Mouse (Mus musculus) liver, embryonic 15.5 days (tissue): ENCODE measurements around the gene Ulk3. TPM values are rescaled to one million over a fixed set of nuclear protein-coding genes. Genes with fewer than 3 reads are reported as not detected.
A peak's percentile ranks its signal among the peaks of the same experiment; 100 is the strongest.

Experiments used
- ATAC-seq: fragments of 200-750 bp; cut with Nextera tagmentation; 2 replicates; pipeline ENCODE4 v1.8.0; 2017; ENCODE audit warnings: moderate number of reproducible peaks, mild to moderate bottlenecking, moderate library complexity; ENCODE audit not compliant: insufficient read depth
- H3K27ac ChIP-seq: fragments of 300-500 bp; sonication (generic); replicated peaks from 2 replicates; pipeline ENCODE4 v1.5.1; 2015; ENCODE audit warnings: mild to moderate bottlenecking, inconsistent platforms
- H3K27me3 ChIP-seq: fragments of 300-500 bp; sonication (generic); 2 replicates; pipeline ENCODE4 v1.6.1; 2015; ENCODE audit warnings: mild to moderate bottlenecking, inconsistent platforms
- H3K36me3 ChIP-seq: fragments of 300-500 bp; sonication (generic); replicated peaks from 2 replicates; pipeline ENCODE4 v1.6.1; 2015; ENCODE audit warnings: moderate library complexity, mild to moderate bottlenecking, inconsistent platforms
- H3K4me1 ChIP-seq: fragments of 300-500 bp; sonication (generic); replicated peaks from 2 replicates; pipeline ENCODE4 v1.6.1; 2015; ENCODE audit warnings: inconsistent platforms
- H3K4me2 ChIP-seq: fragments of 300-500 bp; sonication (generic); 2 replicates; pipeline ENCODE4 v1.6.1; 2015; ENCODE audit warnings: moderate library complexity, mild to moderate bottlenecking, inconsistent platforms
- H3K4me3 ChIP-seq: fragments of 300-500 bp; sonication (generic); replicated peaks from 2 replicates; pipeline ENCODE4 v1.5.1; 2015; ENCODE audit warnings: mild to moderate bottlenecking, inconsistent platforms
- H3K9ac ChIP-seq: fragments of 300-500 bp; sonication (generic); 2 replicates; pipeline ENCODE4 v1.6.1; 2015; ENCODE audit warnings: moderate library complexity, mild to moderate bottlenecking, inconsistent platforms
- H3K9me3 ChIP-seq: fragments of 300-500 bp; sonication (generic); replicated peaks from 2 replicates; pipeline ENCODE4 v1.6.1; 2016; ENCODE audit warnings: inconsistent platforms
- WGBS: fragments of 180-500 bp; shearing (Covaris S2); methylation state at CpG from one replicate; pipeline ENCODE4 v1.1.7; 2015; ENCODE audit warnings: mixed read lengths; ENCODE audit not compliant: insufficient replicate concordance; 5-methylcytosine and 5-hydroxymethylcytosine counted together
- polyA plus RNA-seq: library from polyadenylated mRNA; unstranded; fragments of >200 nt; fragmentation: Nextera tagmentation; extraction: Ambion mirVana; gene quantifications from 2 replicates; pipeline ENCODE4 v1.2.1, GENCODE M21; 2015

The Ulk3 gene
- polyA plus RNA-seq, 1 experiment from 2014 or later, result 3.5 TPM

DNA sequence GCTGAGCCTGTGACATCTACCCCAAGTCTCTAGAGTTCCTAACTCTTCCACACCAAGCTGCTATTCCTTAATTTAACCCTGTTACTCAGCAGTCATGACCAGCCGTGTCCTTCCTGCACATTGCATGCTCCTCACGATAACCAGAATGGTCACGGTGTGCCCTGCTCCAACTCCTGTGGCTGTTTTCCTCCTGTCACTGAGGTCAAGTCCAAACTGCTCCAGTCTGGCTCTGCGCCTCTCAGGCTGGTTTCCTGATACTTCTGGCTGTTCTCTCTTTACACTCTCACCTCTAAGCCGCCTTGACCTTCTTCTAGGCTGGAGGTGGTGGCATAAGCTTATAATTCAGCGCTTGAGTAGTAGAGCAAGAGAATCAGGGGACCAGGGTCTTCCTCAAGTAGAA is 20.8 kb upstream of the Ulk3 start:
- no peak overlapping the region for H3K4me2 ChIP-seq
- H3K4me3 ChIP-seq, result no peak overlapping the region
- peaks cover 18% of the 10 kb centered on the region for H3K4me1 ChIP-seq
- H3K9ac ChIP-seq, result no peak overlapping the region
- H3K36me3 ChIP-seq, result peaks cover 28% of the 10 kb centered on the region
- no peak for ATAC-seq
- 83% methylated on average over 6 of the region's 6 CpGs for WGBS
- no peaks in the 10 kb centered on the region for H3K27me3 ChIP-seq
- H3K27ac ChIP-seq, result no peak overlapping the region
- no peaks in the 10 kb centered on the region for H3K9me3 ChIP-seq

DNA sequence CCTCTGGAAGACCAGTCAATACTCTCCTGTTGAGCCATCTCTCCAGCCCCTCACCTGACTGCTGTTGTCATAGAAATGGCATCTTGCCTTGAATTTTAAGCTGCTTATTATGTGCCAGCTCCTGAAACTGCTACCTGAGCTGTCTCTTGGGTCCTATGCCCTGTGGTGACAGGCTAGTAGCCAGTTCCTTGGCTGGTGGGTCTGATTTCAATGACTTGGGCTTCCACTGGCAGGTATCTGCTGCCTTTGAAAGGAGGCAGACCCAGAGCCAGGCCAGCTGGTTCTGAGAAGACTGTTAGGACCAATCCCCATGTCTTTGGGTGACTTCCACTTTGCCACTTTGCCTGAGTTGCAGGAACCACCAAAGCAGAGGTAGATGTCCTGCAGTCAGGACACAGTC is 14.9 kb upstream of the Ulk3 start:
- Histone ChIP-seq H3K9ac (no peak overlapping the region), H3K27me3 (no peaks in the 10 kb centered on the region), H3K36me3 (peaks cover 31% of the 10 kb centered on the region), H3K4me1 (peaks cover 24% of the 10 kb centered on the region), H3K4me3 (no peak overlapping the region), H3K27ac (no peak overlapping the region), H3K4me2 (no peak overlapping the region), H3K9me3 (no peaks in the 10 kb centered on the region)
- ATAC-seq, result no peak

DNA sequence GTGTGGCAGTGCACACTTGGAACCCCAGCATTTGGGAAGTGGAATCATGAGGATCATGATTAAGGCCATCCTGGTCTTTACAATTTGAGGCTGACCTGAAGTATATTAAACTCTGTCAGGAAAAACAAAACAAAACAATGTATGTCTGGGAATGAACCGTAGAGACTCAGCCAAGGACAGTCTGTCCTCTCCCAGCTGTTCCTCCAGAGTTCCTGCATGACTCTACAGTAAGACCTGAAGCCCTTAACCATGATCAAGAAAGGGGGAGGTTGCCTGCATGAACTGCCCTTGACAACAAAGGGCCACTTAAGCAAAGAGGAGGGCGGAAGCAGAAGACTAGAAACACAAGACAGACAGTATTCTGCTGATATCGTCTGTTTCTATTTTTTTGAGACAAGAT is 13.7 kb upstream of the Ulk3 start:
- H3K4me3 ChIP-seq, result no peak overlapping the region
- 63% methylated on average over 3 of the region's 3 CpGs for WGBS
- peaks cover 24% of the 10 kb centered on the region for H3K4me1 ChIP-seq
- no peaks in the 10 kb centered on the region for H3K27me3 ChIP-seq
- no peak for ATAC-seq
- no peak overlapping the region for H3K27ac ChIP-seq
- H3K4me2 ChIP-seq, result no peak overlapping the region
- H3K9me3 ChIP-seq, result no peaks in the 10 kb centered on the region
- H3K36me3 ChIP-seq, result peaks cover 37% of the 10 kb centered on the region
- no peak overlapping the region for H3K9ac ChIP-seq

DNA sequence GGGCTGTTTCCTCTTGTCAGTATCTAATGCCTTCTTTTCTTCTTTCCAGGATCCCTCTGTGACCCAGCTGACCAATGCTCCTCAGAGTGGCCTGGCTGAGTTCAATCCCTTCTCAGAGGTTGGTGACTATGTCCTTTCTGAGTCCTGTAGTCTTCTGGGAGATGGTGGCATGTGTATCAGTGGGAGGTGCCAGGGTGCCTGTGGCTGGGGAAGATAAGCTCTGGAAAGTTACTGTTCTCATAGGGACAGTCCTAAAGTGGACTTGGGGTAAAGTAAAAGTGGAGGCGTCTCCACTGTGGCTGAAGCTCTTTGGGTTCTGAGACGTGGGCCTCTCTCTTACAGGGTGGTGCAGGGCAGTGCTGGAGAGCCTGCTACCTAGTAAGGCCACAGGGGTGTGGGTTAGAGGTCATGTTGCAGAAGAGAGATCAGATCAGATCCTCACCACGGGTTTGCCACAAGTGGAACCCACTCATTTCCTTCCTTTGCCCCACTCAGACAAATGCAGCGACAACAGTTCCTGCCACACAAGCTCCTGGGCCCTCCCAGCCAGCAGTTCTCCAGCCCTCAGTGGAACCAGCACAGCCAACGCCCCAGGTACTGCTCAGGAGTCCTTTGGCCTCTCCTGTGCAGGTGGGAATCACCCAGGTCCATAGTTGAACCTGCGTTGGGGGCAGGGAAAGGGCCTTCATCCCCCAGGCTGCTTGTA is 12.0 kb upstream of the Ulk3 start:
- Histone ChIP-seq H3K36me3 (peaks cover 50% of the 10 kb centered on the region), H3K9ac (peak overlapping the region; percentile 1; the same call in 1 of the 2 replicates), H3K27ac (peak overlapping the region; percentile 70), H3K27me3 (no peaks in the 10 kb centered on the region), H3K4me2 (peak overlapping the region; percentile 44), H3K9me3 (no peaks in the 10 kb centered on the region), H3K4me1 (peaks cover 24% of the 10 kb centered on the region), H3K4me3 (no peak overlapping the region)
- ATAC-seq, result peak; percentile 86
- WGBS, result 22% methylated on average over 6 of the region's 6 CpGs

DNA sequence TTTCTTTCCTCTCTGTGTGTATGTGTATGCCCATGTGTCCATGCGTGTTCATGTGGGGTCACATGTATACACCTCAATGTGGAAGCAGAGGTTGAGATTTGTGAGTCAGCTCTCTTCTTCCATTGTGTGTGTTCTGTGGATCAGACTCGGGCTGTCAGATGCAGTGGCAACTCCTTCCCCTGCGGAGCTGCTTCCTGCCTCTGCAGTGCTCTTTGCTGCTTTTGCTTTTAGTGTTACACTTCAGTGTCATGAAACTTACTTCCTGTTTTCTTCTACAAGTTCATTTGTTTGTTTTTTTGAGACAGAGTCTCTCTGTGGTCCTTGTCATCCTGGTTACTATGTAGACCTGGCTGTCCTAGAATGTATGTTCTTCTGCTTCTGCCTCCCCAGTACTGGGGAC is 4.3 kb upstream of the Ulk3 start:
- 59% methylated on average over 3 of the region's 3 CpGs for WGBS

DNA sequence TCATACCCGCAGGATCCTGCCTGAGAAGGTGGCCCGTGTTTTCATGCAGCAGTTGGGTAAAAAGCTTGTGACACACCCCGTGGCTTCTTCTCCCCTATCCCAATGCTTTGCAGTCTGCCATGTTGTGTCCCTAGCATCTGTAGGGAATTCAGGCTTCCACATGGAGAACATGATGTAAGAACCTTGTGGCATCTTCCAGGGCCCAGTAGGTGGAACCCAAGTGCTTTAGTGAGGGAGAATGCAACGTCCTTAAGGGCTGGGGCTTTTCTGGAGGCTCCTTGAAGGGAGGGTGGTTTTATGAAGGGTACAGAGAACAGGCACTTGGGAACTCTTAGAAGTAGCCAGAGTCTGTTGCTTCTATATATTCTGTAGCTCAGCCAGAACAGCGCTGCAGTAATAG is 1.5 kb downstream of the Ulk3 start:
- Histone ChIP-seq H3K4me3 (no peak overlapping the region), H3K27me3 (no peaks in the 10 kb centered on the region), H3K9ac (no peak overlapping the region), H3K4me1 (peaks cover 30% of the 10 kb centered on the region), H3K36me3 (peaks cover 25% of the 10 kb centered on the region), H3K4me2 (no peak overlapping the region), H3K9me3 (no peaks in the 10 kb centered on the region), H3K27ac (no peak overlapping the region)
- 50% methylated on average over 5 of the region's 5 CpGs for WGBS
- ATAC-seq, result no peak

More for the DNA sequence above, 4.3 kb upstream of the Ulk3 start:
- peaks cover 16% of the 10 kb centered on the region for H3K4me1 ChIP-seq
- H3K4me2 ChIP-seq, result no peak overlapping the region
- no peak overlapping the region for H3K27ac ChIP-seq
- H3K27me3 ChIP-seq, result no peaks in the 10 kb centered on the region
- peaks cover 61% of the 10 kb centered on the region for H3K36me3 ChIP-seq
- H3K4me3 ChIP-seq, result no peak overlapping the region
- no peaks in the 10 kb centered on the region for H3K9me3 ChIP-seq
- no peak overlapping the region for H3K9ac ChIP-seq
- no peak for ATAC-seq

DNA sequence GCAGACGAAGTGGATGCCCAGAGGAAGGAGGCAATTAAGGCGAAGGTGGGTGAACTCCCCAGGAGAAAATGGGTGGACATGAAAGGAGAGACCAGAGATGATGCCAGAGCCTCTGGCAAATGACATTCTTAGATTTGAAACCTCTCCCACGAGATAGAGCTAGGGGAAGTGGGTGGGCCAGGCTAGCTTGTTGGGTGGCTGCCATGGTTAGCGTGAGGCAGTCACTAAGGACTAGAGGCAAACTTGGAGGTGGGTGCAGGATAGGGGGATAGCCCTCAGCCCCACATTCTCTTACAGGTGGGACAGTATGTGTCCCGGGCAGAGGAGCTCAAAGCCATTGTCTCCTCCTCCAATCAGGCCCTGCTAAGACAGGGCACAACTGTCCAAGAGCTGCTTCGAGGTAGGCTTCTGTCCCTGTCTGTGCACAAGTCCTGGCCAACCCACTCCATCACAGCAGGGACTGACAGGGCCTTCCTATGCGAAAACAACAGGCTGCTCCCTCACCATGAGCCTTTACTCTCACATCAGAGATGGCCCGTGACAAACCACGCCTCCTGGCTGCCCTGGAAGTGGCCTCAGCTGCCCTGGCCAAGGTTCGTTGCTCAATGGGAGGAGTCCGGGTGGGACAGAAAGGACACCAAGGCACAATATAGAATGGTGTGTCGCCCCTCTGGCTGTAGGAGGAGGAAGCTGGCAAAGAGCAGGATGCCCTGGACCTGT is 4.4 kb downstream of the Ulk3 start:
- Histone ChIP-seq H3K27me3 (no peaks in the 10 kb centered on the region), H3K36me3 (peaks cover 14% of the 10 kb centered on the region; the same call in 1 of the 2 replicates), H3K27ac (no peak overlapping the region), H3K4me3 (no peak overlapping the region), H3K9me3 (no peaks in the 10 kb centered on the region), H3K4me1 (peaks cover 27% of the 10 kb centered on the region), H3K9ac (no peak overlapping the region), H3K4me2 (no peak overlapping the region)
- no peak for ATAC-seq
- WGBS, result 64% methylated on average over 12 of the region's 12 CpGs

DNA sequence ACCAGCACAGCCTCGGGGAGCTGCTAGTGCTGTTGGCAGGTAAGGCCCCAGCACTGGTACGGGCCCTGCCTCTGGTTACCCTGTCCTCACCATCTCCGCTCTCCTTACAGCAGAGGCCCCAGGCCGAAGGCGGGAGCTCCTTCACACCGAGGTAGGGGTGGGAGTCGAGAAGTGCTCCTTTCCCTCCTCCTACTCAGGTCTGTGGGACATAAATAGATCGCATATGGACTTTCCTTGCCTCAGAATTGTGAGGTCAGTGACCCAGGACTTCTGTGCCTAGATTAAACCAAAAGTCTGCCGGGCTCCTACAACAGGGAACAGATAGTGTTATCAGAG is 4.9 kb downstream of the Ulk3 start:
- H3K9me3 ChIP-seq, result no peaks in the 10 kb centered on the region
- no peak overlapping the region for H3K27ac ChIP-seq
- no peak overlapping the region for H3K9ac ChIP-seq
- no peaks in the 10 kb centered on the region for H3K27me3 ChIP-seq
- peaks cover 14% of the 10 kb centered on the region; the same call in 1 of the 2 replicates for H3K36me3 ChIP-seq
- no peak for ATAC-seq
- WGBS, result 66% methylated on average over 9 of the region's 9 CpGs
- H3K4me1 ChIP-seq, result peaks cover 22% of the 10 kb centered on the region
- no peak overlapping the region for H3K4me2 ChIP-seq
- H3K4me3 ChIP-seq, result no peak overlapping the region

DNA sequence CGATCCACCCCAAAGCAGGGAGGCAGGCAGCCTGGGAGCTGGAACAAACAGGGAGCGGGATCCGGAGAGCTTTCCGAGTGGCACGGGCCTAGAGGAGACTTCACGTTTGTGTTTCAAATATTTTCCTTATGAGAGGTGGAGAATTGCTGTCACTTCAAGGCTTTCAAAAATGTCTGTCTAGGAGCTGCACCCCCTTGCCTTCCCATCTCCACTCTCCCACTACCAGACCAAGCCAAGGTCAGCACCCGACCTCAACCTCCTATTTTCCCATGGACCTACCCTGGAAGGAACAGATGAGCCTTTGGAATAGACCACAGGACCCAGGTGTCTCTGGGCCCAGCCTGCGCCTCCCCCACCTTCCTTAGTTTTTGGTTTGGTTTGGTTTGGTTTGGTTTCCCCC is 8.0 kb downstream of the Ulk3 start:
- WGBS, result 74% methylated on average over 8 of the region's 8 CpGs
- Histone ChIP-seq H3K4me2 (no peak overlapping the region), H3K9ac (no peak overlapping the region), H3K4me1 (peaks cover 21% of the 10 kb centered on the region), H3K4me3 (no peak overlapping the region), H3K27ac (no peak overlapping the region), H3K27me3 (peaks cover 5% of the 10 kb centered on the region; the same call in 1 of the 2 replicates), H3K36me3 (peaks cover 12% of the 10 kb centered on the region; the same call in 1 of the 2 replicates), H3K9me3 (no peaks in the 10 kb centered on the region)
- ATAC-seq, result no peak

DNA sequence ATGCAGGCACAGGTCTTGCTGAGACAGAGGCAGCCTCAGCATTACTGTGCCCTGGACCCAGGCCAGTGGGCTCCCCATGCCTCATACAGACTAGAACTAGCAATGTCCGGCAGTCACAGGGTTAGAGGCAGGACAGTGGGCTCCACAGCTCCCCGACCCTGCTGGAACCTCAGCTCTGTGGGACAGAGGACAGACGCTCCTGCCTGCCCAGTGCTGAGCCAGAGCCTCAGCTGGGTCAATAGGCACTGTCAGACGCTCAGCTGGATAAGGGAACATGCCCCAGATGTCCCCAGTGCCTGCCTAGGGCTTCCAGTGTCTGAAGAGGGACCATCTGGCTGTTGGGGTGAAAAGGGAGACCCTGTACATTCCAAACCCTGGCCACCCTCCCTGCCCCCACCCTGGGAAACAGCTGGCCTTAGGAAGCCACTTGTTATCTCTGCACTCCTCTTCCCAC is 8.7 kb downstream of the Ulk3 start:
- WGBS, result 30% methylated on average over 4 of the region's 4 CpGs
- Histone ChIP-seq H3K4me3 (no peak overlapping the region), H3K4me2 (no peak overlapping the region), H3K27ac (no peak overlapping the region), H3K9ac (no peak overlapping the region), H3K27me3 (peaks cover 8% of the 10 kb centered on the region; the same call in 1 of the 2 replicates), H3K36me3 (peaks cover 9% of the 10 kb centered on the region; the same call in 1 of the 2 replicates), H3K9me3 (no peaks in the 10 kb centered on the region), H3K4me1 (peaks cover 21% of the 10 kb centered on the region)
- ATAC-seq, result no peak

DNA sequence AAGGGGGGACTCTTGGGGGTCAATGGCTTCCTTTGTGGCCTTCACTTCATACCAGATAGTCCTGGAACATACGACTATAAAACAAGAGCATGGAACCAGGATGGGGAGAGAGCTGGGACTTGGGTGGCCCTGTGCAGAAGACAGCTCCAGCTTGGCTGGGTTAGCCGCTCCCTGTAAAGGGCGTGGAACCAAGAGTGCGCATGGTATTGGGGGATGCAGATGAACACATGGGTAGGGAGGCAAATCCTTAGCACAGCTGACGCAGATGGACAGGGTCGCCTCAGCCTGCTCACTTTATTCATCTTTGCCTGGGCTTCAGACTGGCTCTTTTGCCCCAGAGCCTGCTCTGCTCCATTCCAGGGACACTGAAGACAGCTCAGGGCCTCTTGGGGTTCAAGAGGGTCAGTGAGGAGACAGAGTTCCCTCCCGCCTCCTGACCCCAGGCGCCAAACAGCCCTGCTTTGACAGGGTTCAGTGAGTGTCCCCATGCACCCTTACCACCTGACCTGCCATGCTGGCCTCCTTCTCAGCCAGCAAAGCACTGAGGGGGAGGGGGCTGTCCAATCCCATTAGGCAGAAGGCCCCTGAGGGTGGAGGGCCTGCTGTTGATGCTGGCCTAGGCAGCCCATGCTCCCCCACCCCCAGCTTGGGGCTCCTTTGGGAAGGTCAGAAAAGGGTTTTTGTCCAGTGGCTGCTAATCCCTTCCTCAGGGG is 9.8 kb downstream of the Ulk3 start:
- peaks cover 16% of the 10 kb centered on the region for H3K4me1 ChIP-seq
- no peak overlapping the region for H3K27ac ChIP-seq
- H3K4me2 ChIP-seq, result no peak overlapping the region
- H3K36me3 ChIP-seq, result peaks cover 3% of the 10 kb centered on the region; the same call in 1 of the 2 replicates
- no peak for ATAC-seq
- WGBS, result 55% methylated on average over 8 of the region's 8 CpGs
- peaks cover 13% of the 10 kb centered on the region for H3K27me3 ChIP-seq
- no peaks in the 10 kb centered on the region for H3K9me3 ChIP-seq
- H3K4me3 ChIP-seq, result no peak overlapping the region
- no peak overlapping the region for H3K9ac ChIP-seq
